22 mouse cellular contexts compared by ENCODE assay signal in genomic region chr11:53583151-53583550, GRCm38 (mm10). TPM values are rescaled to one million over a fixed set of nuclear protein-coding genes. Genes with fewer than 3 reads are reported as not detected.
DNase-seq lines count a peak whose midpoint lies in the region; ATAC-seq and TF ChIP-seq lines count a peak whose summit lies in the region.
"Had no signal": no experiment of that assay in that cellular context is flagged by ENCODE, and none has a peak within 500 bp of the region (broad histone marks: within the 10 kb centered on the region; RNA-seq: fewer than 3 reads in every experiment).

No protein-coding gene starts in this region.

- TF ChIP-seq EP300 in CH12.LX (IDR thresholded peaks at IDR 0.05; ENCODE audit: low read length) = no peak

- peaks cover 74% of the 10 kb centered on the region for H3K36me3 ChIP-seq in forebrain, postnatal 0 days (ENCODE audit: insufficient read depth)
- H3K36me3 ChIP-seq in forebrain, embryonic 12.5 days (replicated peaks) = peaks cover 78% of the 10 kb centered on the region
- H3K36me3 ChIP-seq in CH12.LX (replicated peaks in 1 of 2; ENCODE audit: control insufficient read depth in 1 of 2, insufficient read depth in 1 of 2, low read length in 1 of 2) = peaks cover 19 to 50% of the 10 kb centered on the region in 2 experiments

- no peak for DNase-seq in forebrain, postnatal 0 days
- DNase-seq in left cerebral cortex, adult 2 months (ENCODE audit: extremely low spot score in 1 of 2, low spot score in 2 of 2) = no peak
- no peak for DNase-seq in left cerebral cortex, adult 18-20 months (ENCODE audit: low spot score in 2 of 2)
- DNase-seq in CH12.LX (ENCODE audit: extremely low read depth) (no peak), Patski (ENCODE audit: low read depth, low spot score) (no peak)
- no peak for DNase-seq in ovary, postnatal 14 days (ENCODE audit: low spot score)
- DNase-seq: adrenal gland, postnatal 25 days; heart, postnatal 4 days; kidney, postnatal 10 days; liver, embryonic 13.5 days; right cerebral cortex, postnatal 4 days had no signal

- intact Hi-C loops in left cerebral cortex, adult 2 months (cut with DNase I) = no loop called here

- H3K27ac ChIP-seq in forebrain, postnatal 0 days (ENCODE audit: low read depth, low read length) = no peak overlapping the region
- no peak overlapping the region for H3K27ac ChIP-seq in forebrain, embryonic 12.5 days
- no peak overlapping the region for H3K27ac ChIP-seq in left cerebral cortex, adult 2 months
- H3K27ac ChIP-seq in CH12.LX (ENCODE audit: insufficient read depth, low read depth) = no peak overlapping the region
- H3K27ac ChIP-seq: intestine, embryonic 15.5 days; liver, embryonic 13.5 days; midbrain, embryonic 15.5 days had no signal

- POLR2A ChIA-PET in Patski (lab: Charles Lee) = no interaction called here

- ATAC-seq in forebrain, postnatal 0 days = no peak
- ATAC-seq in forebrain, embryonic 12.5 days (ENCODE audit: low FRiP score) = no peak
- ATAC-seq in Patski = no peak
- ATAC-seq in frontal cortex, adult (ENCODE audit: low TSS enrichment) = no peak
- ATAC-seq: forebrain, embryonic 14.5 days; intestine, embryonic 15.5 days; midbrain, embryonic 15.5 days had no signal

- TF ChIP-seq CTCF in forebrain, postnatal 0 days (IDR thresholded peaks at IDR 0.05; ENCODE audit: low read depth) = peak; percentile 47
- TF ChIP-seq CTCF in left cerebral cortex, adult 2 months (IDR thresholded peaks at IDR 0.05) = peak; percentile 35
- TF ChIP-seq CTCF in CH12.LX (conservative IDR thresholded peaks at IDR 0.05 in 1 of 2, IDR thresholded peaks at IDR 0.05 in 1 of 2; ENCODE audit: low read depth in 2 of 2, low read length in 2 of 2) (peak in 1 of 2 experiments; percentile 65; a peak in 2 of 4 replicates), Patski (IDR thresholded peaks at IDR 0.05) (peak; percentile 23)

- H3K27me3 ChIP-seq in forebrain, postnatal 0 days (ENCODE audit: insufficient read depth, low read length) = no peaks in the 10 kb centered on the region
- H3K27me3 ChIP-seq in forebrain, embryonic 12.5 days = no peaks in the 10 kb centered on the region
- H3K27me3 ChIP-seq in CH12.LX (replicated peaks) = no peaks in the 10 kb centered on the region
- H3K27me3 ChIP-seq in Patski = no peaks in the 10 kb centered on the region
- H3K27me3 ChIP-seq: intestine, embryonic 15.5 days; liver, embryonic 13.5 days; midbrain, embryonic 15.5 days had no signal

- in situ Hi-C loops in CH12.LX (cut with MboI; ENCODE audit: low pct_ligation_motif_present, low pct_unique_long_range_greater_than_20kb, low sequenced_read_pairs) (no loop called here), Patski (cut with MboI; ENCODE audit: low pct_unique_long_range_greater_than_20kb) (no loop called here)

- WGBS in forebrain, postnatal 0 days = 74% methylated on average over 10 of the region's 10 CpGs
- 76% methylated on average over 10 of the region's 10 CpGs for WGBS in forebrain, embryonic 12.5 days

- dilution Hi-C loops in CH12.LX (cut with MboI; ENCODE audit: extremely low pct_ligation_motif_present, extremely low pct_unique_long_range_greater_than_20kb, low sequenced_read_pairs) = no loop called here

- CTCF ChIA-PET in Patski (lab: Charles Lee) = interaction anchor here (0.7 to 1.3 kb wide), 3 partner anchors 9 to 45 kb away, joined by 3 to 4 read pairs (median 3); partner anchors contain the start of gene Il4

- no peak overlapping the region for H3K9ac ChIP-seq in forebrain, postnatal 0 days
- H3K9ac ChIP-seq in forebrain, embryonic 12.5 days = no peak overlapping the region
- no peak overlapping the region for H3K9ac ChIP-seq in CH12.LX (ENCODE audit: insufficient read depth, low read depth)
- H3K9ac ChIP-seq: intestine, embryonic 15.5 days; liver, embryonic 13.5 days; midbrain, embryonic 15.5 days had no signal

- H3K79me2 ChIP-seq in CH12.LX (replicated peaks; ENCODE audit: control insufficient read depth, extremely low read depth, insufficient read depth, poor library complexity, severe bottlenecking) = no peaks in the 10 kb centered on the region

- no peaks in the 10 kb centered on the region for H3K4me1 ChIP-seq in forebrain, postnatal 0 days (ENCODE audit: insufficient read depth)
- H3K4me1 ChIP-seq in forebrain, embryonic 12.5 days = no peaks in the 10 kb centered on the region
- peaks cover 7 to 47% of the 10 kb centered on the region in 2 experiments for H3K4me1 ChIP-seq in CH12.LX (ENCODE audit: control insufficient read depth in 1 of 2, insufficient read depth in 2 of 2)
- H3K4me1 ChIP-seq: intestine, embryonic 15.5 days; midbrain, embryonic 15.5 days had no signal

- no peak overlapping the region for H3K4me2 ChIP-seq in forebrain, postnatal 0 days (ENCODE audit: low read depth)
- H3K4me2 ChIP-seq in forebrain, embryonic 12.5 days = no peak overlapping the region
- no peak overlapping the region for H3K4me2 ChIP-seq in CH12.LX (ENCODE audit: insufficient read depth, low read depth, poor library complexity, severe bottlenecking)
- H3K4me2 ChIP-seq: heart, embryonic 11.5 days; intestine, embryonic 15.5 days; liver, embryonic 13.5 days; midbrain, embryonic 15.5 days had no signal

- H3K4me3 ChIP-seq in forebrain, postnatal 0 days (ENCODE audit: low read depth, low read length) = no peak overlapping the region
- no peak overlapping the region for H3K4me3 ChIP-seq in forebrain, embryonic 12.5 days (replicated peaks)
- H3K4me3 ChIP-seq in left cerebral cortex, adult 2 months = no peak overlapping the region
- H3K4me3 ChIP-seq in CH12.LX (replicated peaks in 1 of 3; ENCODE audit: low read depth in 2 of 3, low read length in 2 of 3, poor library complexity in 1 of 3) = no peak overlapping the region
- H3K4me3 ChIP-seq: intestine, embryonic 15.5 days; liver, embryonic 13.5 days; midbrain, embryonic 15.5 days had no signal

- peak; percentile 26 for TF ChIP-seq RAD21 in CH12.LX (IDR thresholded peaks at IDR 0.05; ENCODE audit: low read depth, low read length)

- TF ChIP-seq POLR2A in CH12.LX (IDR thresholded peaks at IDR 0.05; ENCODE audit: low read depth, low read length) = no peak

- H3K9me3 ChIP-seq in forebrain, postnatal 0 days (ENCODE audit: low read length) = no peaks in the 10 kb centered on the region
- no peaks in the 10 kb centered on the region for H3K9me3 ChIP-seq in forebrain, embryonic 12.5 days
- H3K9me3 ChIP-seq in CH12.LX (replicated peaks; ENCODE audit: low read length) = peaks cover 3% of the 10 kb centered on the region
- H3K9me3 ChIP-seq: intestine, embryonic 15.5 days; liver, embryonic 13.5 days; midbrain, embryonic 15.5 days had no signal

TF ChIP-seq in CH12.LX, 34 proteins besides CTCF, POLR2A, EP300 and RAD21:
- peak; percentile 74 for TF ChIP-seq SMC3 (IDR thresholded peaks at IDR 0.05; ENCODE audit: low read depth, low read length)
- TF ChIP-seq CHD2 (IDR thresholded peaks at IDR 0.05; ENCODE audit: low read length) = no peak

RNA-seq across cellular contexts. Expression of gene Kif3a, which starts 16.0 kb away (rescaled TPM):
- 103 and 118 TPM in 2 replicates for total RNA-seq in forebrain, postnatal 0 days (2014; rRNA removed)
- polyA plus RNA-seq in forebrain, postnatal 0 days (2015; fragmentation: Nextera tagmentation; extraction: Ambion mirVana) = 241 and 330 TPM in 2 replicates
- polyA plus RNA-seq in forebrain, embryonic 12.5 days (2016; fragmentation: Nextera tagmentation; extraction: Ambion mirVana) = 120 and 145 TPM in 2 replicates
- total RNA-seq in left cerebral cortex, adult 2 months (2021) = 100 to 1,000 TPM; 127 to 131 TPM
- 100 to 1,000 TPM; 118 to 119 TPM for total RNA-seq in left cerebral cortex, adult 18-20 months (2021)
- total RNA-seq in CH12.LX (2012; rRNA removed) (11.3 and 18.3 TPM in 2 replicates), CH12.LX (2014; rRNA removed) (7.7 and 8.9 TPM in 2 replicates)
- polyA plus RNA-seq in CH12.LX (2012; ENCODE audit: insufficient read length, low read depth) (26.5 and 27.9 TPM in 2 replicates), Patski (2021) (52.7 TPM)

RNA-seq across cellular contexts. Expression of gene Il4, which starts 35.3 kb away (rescaled TPM):
- total RNA-seq in forebrain, postnatal 0 days (2014; rRNA removed) = not detected in 2 replicates
- 2.5 and 3.4 TPM in 2 replicates for polyA plus RNA-seq in forebrain, postnatal 0 days (2015; fragmentation: Nextera tagmentation; extraction: Ambion mirVana)
- 1.4 and 2.6 TPM in 2 replicates for polyA plus RNA-seq in forebrain, embryonic 12.5 days (2016; fragmentation: Nextera tagmentation; extraction: Ambion mirVana)
- total RNA-seq in left cerebral cortex, adult 2 months (2021) = not detected
- not detected for total RNA-seq in left cerebral cortex, adult 18-20 months (2021)
- 26.3 and 35.6 TPM in 2 replicates for total RNA-seq in CH12.LX (2012; rRNA removed)
- 75.5 and 83.1 TPM in 2 replicates for total RNA-seq in CH12.LX (2014; rRNA removed)
- polyA plus RNA-seq in CH12.LX (2012; ENCODE audit: insufficient read length, low read depth) = 19.5 and 24.5 TPM in 2 replicates
- polyA plus RNA-seq in Patski (2021) = 3.2 TPM
- total RNA-seq: adrenal gland, postnatal 25 days; ES-E14; gastrocnemius, adult 18-20 months; heart, postnatal 4 days; layer of hippocampus, postnatal 10 days; left cerebral cortex, postnatal 36 days had no signal

RNA-seq across cellular contexts. Expression of gene Il13, which starts 51.4 kb away (rescaled TPM):
- total RNA-seq in forebrain, postnatal 0 days (2014; rRNA removed) = not detected in 2 replicates
- not detected in 2 replicates for polyA plus RNA-seq in forebrain, postnatal 0 days (2015; fragmentation: Nextera tagmentation; extraction: Ambion mirVana)
- not detected in 2 replicates for polyA plus RNA-seq in forebrain, embryonic 12.5 days (2016; fragmentation: Nextera tagmentation; extraction: Ambion mirVana)
- not detected for total RNA-seq in left cerebral cortex, adult 2 months (2021)
- total RNA-seq in left cerebral cortex, adult 18-20 months (2021) = not detected
- 1.8 and 2.8 TPM in 2 replicates for total RNA-seq in CH12.LX (2012; rRNA removed)
- total RNA-seq in CH12.LX (2014; rRNA removed) = 3.4 and 4.8 TPM in 2 replicates
- polyA plus RNA-seq in CH12.LX (2012; ENCODE audit: insufficient read length, low read depth) = 2.8 and 3.6 TPM in 2 replicates
- polyA plus RNA-seq in Patski (2021) = not detected
- total RNA-seq: adrenal gland, postnatal 25 days; ES-E14; gastrocnemius, adult 18-20 months; heart, postnatal 4 days; layer of hippocampus, postnatal 10 days; left cerebral cortex, postnatal 36 days had no signal
- polyA plus RNA-seq: forebrain, embryonic 14.5 days; heart, embryonic 11.5 days; intestine, embryonic 15.5 days; liver, embryonic 13.5 days; midbrain, embryonic 15.5 days; neural tube, embryonic 11.5 days had no signal

Comparison
In these comparisons a context has a peak if more than half of its experiments do, and no peak if none do; other contexts are left out.
1. RNA of gene Il4, which starts 35.3 kb away (total RNA-seq): 26.3 to 83.1 TPM in CH12.LX; not detected in forebrain, postnatal 0 days, not detected in left cerebral cortex, adult 2 months and not detected in left cerebral cortex, adult 18-20 months; every median in the first group is over 10 times any median in the second.